Mouse (Mus musculus) A20 (cell line): ENCODE results near the gene Lcn11.

ENCODE experiments used
- DNase-seq: peaks from one replicate; pipeline ENCODE4 v3.0.0-alpha.2; 2011; ENCODE audit warnings: low read depth, low spot score

Gene Lcn11

GRCm38 (mm10) chr2:25824751-25825150 is 47.9 kb downstream of the Lcn11 start:
- DNase-seq: no peak

GRCm38 (mm10) chr2:25828344-25828947 is 51.6 kb downstream of the Lcn11 start:
- DNase-seq: no peak
